Mouse (Mus musculus) hindbrain, embryonic 16.5 days (tissue): ENCODE results near the gene Fam160a1. TPM values are rescaled to one million over a fixed set of nuclear protein-coding genes. Genes with fewer than 3 reads are reported as not detected.

Source experiments
- ATAC-seq: fragments of 200-750 bp; cut with Nextera tagmentation; 2 replicates; pipeline ENCODE4 v1.8.0; 2017; ENCODE audit warnings: moderate TSS enrichment, moderate library complexity
- H3K27ac ChIP-seq: fragments of 300-500 bp; sonication (generic); 2 replicates; pipeline ENCODE4 v1.5.1; 2014; ENCODE audit warnings: low read depth, mild to moderate bottlenecking, control low read depth, low read length, moderate library complexity
- H3K27me3 ChIP-seq: fragments of 300-500 bp; sonication (generic); replicated peaks from 2 replicates; pipeline ENCODE4 v1.6.1; 2014; ENCODE audit warnings: low read length; ENCODE audit not compliant: control insufficient read depth, insufficient read depth
- H3K36me3 ChIP-seq: fragments of 300-500 bp; sonication (generic); 2 replicates; pipeline ENCODE4 v1.6.1; 2014; ENCODE audit warnings: mild to moderate bottlenecking, low read length, moderate library complexity, mixed read lengths; ENCODE audit not compliant: control insufficient read depth, insufficient read depth
- H3K4me1 ChIP-seq: fragments of 300-500 bp; sonication (generic); 2 replicates; pipeline ENCODE4 v1.6.1; 2014; ENCODE audit warnings: low read depth, low read length; ENCODE audit not compliant: control insufficient read depth, insufficient read depth
- H3K4me2 ChIP-seq: fragments of 300-500 bp; sonication (generic); 2 replicates; pipeline ENCODE4 v1.6.1; 2014; ENCODE audit warnings: mild to moderate bottlenecking, low read length, control low read depth, moderate library complexity
- H3K4me3 ChIP-seq: fragments of 300-500 bp; sonication (generic); 2 replicates; pipeline ENCODE4 v1.5.1; 2014; ENCODE audit warnings: mild to moderate bottlenecking, low read length, control low read depth, moderate library complexity
- H3K9ac ChIP-seq: fragments of 300-500 bp; sonication (generic); 2 replicates; pipeline ENCODE4 v1.6.1; 2014; ENCODE audit warnings: low read depth, mild to moderate bottlenecking, control low read depth, low read length, moderate library complexity
- H3K9me3 ChIP-seq: fragments of 300-500 bp; sonication (generic); 2 replicates; pipeline ENCODE4 v1.6.1; 2014; ENCODE audit warnings: mild to moderate bottlenecking, low read length, moderate library complexity; ENCODE audit not compliant: control insufficient read depth
- WGBS: fragments of 180-500 bp; shearing (Covaris S2); extraction: QIAGEN DNeasy Blood & Tissue Kit; methylation state at CpG from one replicate; pipeline ENCODE4 v1.1.7; 2014; 5-methylcytosine and 5-hydroxymethylcytosine counted together
- polyA plus RNA-seq: library from polyadenylated mRNA; unstranded; fragments of >200 nt; fragmentation: Nextera tagmentation; extraction: Ambion mirVana; gene quantifications from 2 replicates; pipeline ENCODE4 v1.2.1, GENCODE M21; 2015

Fam160a1 gene
- polyA plus RNA-seq, 1 experiment from 2014 or later = 0.63 TPM

GRCm38 (mm10) chr3:85812010-85812409 lies 5.1 kb downstream of the Fam160a1 start:
- 91% methylated on average over 5 of the region's 5 CpGs for WGBS
- Histone ChIP-seq H3K27ac (no peak overlapping the region), H3K27me3 (no peaks in the 10 kb centered on the region), H3K36me3 (no peaks in the 10 kb centered on the region), H3K4me2 (no peak overlapping the region), H3K4me1 (no peaks in the 10 kb centered on the region), H3K9ac (no peak overlapping the region), H3K9me3 (no peaks in the 10 kb centered on the region), H3K4me3 (no peak overlapping the region)
- ATAC-seq = no peak

- ATAC-seq = no peak
- H3K9me3 ChIP-seq = no peaks in the 10 kb centered on the region
- WGBS = 38% methylated on average over 1 of the region's 1 CpGs
Observed at GRCm38 (mm10) chr3:85793166-85793565, 23.9 kb downstream of the Fam160a1 start.

GRCm38 (mm10) chr3:85789748-85790147 lies 27.3 kb downstream of the Fam160a1 start:
- H3K27ac ChIP-seq = no peak overlapping the region
- 64% methylated on average over 4 of the region's 4 CpGs for WGBS
- H3K4me3 ChIP-seq = no peak overlapping the region
- no peak overlapping the region for H3K4me2 ChIP-seq
- no peaks in the 10 kb centered on the region; the same call in 1 of the 2 replicates for H3K4me1 ChIP-seq
- H3K36me3 ChIP-seq = no peaks in the 10 kb centered on the region
- H3K27me3 ChIP-seq = no peaks in the 10 kb centered on the region
- H3K9ac ChIP-seq = no peak overlapping the region
- H3K9me3 ChIP-seq = no peaks in the 10 kb centered on the region
- no peak for ATAC-seq

More at GRCm38 (mm10) chr3:85793166-85793565, 23.9 kb downstream of the Fam160a1 start:
- no peak overlapping the region for H3K27ac ChIP-seq
- H3K36me3 ChIP-seq = no peaks in the 10 kb centered on the region
- no peak overlapping the region for H3K4me3 ChIP-seq
- H3K9ac ChIP-seq = no peak overlapping the region
- no peaks in the 10 kb centered on the region for H3K4me1 ChIP-seq
- no peak overlapping the region for H3K4me2 ChIP-seq
- no peaks in the 10 kb centered on the region for H3K27me3 ChIP-seq

- Histone ChIP-seq H3K9me3 (no peaks in the 10 kb centered on the region), H3K27ac (no peak overlapping the region), H3K4me3 (no peak overlapping the region), H3K27me3 (no peaks in the 10 kb centered on the region), H3K4me2 (no peak overlapping the region), H3K36me3 (no peaks in the 10 kb centered on the region), H3K9ac (no peak overlapping the region), H3K4me1 (no peaks in the 10 kb centered on the region; the same call in 1 of the 2 replicates)
- 67% methylated on average over 8 of the region's 8 CpGs for WGBS
- no peak for ATAC-seq
Observed at GRCm38 (mm10) chr3:85786501-85786900, 30.6 kb downstream of the Fam160a1 start.

DNA sequence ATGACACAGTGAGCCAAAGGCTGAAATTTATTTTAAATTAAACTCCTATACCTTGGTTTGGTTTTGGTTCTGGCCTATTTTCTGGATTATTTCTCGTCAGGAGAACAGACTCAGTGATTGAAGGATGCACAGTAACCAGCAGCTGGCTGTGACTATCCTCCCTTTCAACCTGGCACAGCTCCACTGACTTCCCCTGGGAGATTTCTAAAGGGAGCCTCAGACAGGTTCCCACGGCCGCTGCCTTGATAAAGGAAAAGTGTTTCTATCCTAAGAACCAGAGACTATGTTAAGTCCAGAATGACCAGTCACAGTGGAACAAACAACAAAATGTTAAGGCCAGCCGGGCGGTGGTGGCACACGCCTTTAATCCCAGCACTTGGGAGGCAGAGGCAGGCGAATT lies 36.2 kb downstream of the Fam160a1 start:
- 68% methylated on average over 7 of the region's 7 CpGs for WGBS
- no peaks in the 10 kb centered on the region for H3K9me3 ChIP-seq
- H3K4me1 ChIP-seq = peaks cover 3% of the 10 kb centered on the region; the same call in 1 of the 2 replicates

GRCm38 (mm10) chr3:85780332-85780731 lies 36.8 kb downstream of the Fam160a1 start:
- H3K36me3 ChIP-seq = no peaks in the 10 kb centered on the region
- WGBS = 50% methylated on average over 2 of the region's 2 CpGs
- ATAC-seq = no peak

More for the DNA sequence above, 36.2 kb downstream of the Fam160a1 start:
- Histone ChIP-seq H3K36me3 (no peaks in the 10 kb centered on the region), H3K27ac (no peak overlapping the region), H3K27me3 (no peaks in the 10 kb centered on the region), H3K9ac (no peak overlapping the region), H3K4me3 (no peak overlapping the region), H3K4me2 (no peak overlapping the region)
- no peak for ATAC-seq

DNA sequence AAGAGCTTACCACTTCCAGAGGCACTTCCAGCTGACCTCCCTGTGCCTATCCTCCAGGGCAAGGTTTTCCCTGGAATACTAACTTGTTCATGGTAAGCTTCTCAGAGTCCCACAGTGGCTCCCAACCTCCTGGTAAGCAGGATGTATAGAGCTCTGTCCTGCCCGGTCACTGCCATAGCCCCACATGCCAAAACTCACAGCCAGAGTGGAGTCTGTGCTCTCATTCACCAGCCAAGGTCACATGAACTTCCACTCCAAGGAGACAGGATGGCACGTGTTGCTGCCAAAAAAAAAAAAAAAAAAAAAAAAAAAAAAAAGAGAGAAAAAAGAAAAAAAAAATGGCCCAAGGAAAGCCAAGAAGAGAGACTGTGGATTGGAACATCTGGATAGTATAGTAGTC lies 39.2 kb downstream of the Fam160a1 start:
- no peak overlapping the region for H3K4me3 ChIP-seq

More at GRCm38 (mm10) chr3:85780332-85780731, 36.8 kb downstream of the Fam160a1 start:
- Histone ChIP-seq H3K27ac (no peak overlapping the region), H3K27me3 (no peaks in the 10 kb centered on the region), H3K4me3 (no peak overlapping the region), H3K9me3 (no peaks in the 10 kb centered on the region), H3K4me1 (peaks cover 3% of the 10 kb centered on the region; the same call in 1 of the 2 replicates), H3K9ac (no peak overlapping the region), H3K4me2 (no peak overlapping the region)

DNA sequence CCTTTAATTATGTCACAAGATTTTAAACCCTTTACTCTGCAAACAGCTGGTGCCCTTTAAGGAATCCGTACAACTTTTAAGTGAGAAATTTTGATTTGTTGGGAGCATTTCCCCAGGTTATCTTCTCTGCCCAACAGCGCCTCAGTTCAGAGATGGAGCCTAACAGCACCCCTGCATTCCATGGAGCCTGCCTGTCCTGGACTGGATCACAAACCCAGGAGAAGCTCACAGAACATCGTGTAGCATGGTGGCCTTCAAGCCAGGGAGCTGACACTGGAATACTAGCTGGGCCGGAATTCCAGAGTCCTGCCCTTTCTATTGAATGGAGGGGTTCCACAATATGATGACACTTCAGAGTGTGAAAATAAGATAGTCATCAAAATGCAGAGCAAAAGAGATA lies 39.7 kb downstream of the Fam160a1 start:
- H3K4me2 ChIP-seq = no peak overlapping the region
- ATAC-seq = no peak
- H3K27ac ChIP-seq = no peak overlapping the region
- no peaks in the 10 kb centered on the region for H3K36me3 ChIP-seq
- no peak overlapping the region for H3K4me3 ChIP-seq
- no peaks in the 10 kb centered on the region for H3K27me3 ChIP-seq
- no peaks in the 10 kb centered on the region for H3K9me3 ChIP-seq
- 92% methylated on average over 4 of the region's 4 CpGs for WGBS
- H3K9ac ChIP-seq = no peak overlapping the region
- peaks cover 3% of the 10 kb centered on the region; the same call in 1 of the 2 replicates for H3K4me1 ChIP-seq

More for the DNA sequence above, 39.2 kb downstream of the Fam160a1 start:
- no peaks in the 10 kb centered on the region for H3K9me3 ChIP-seq
- H3K27ac ChIP-seq = no peak overlapping the region
- no peak for ATAC-seq
- H3K9ac ChIP-seq = no peak overlapping the region
- 64% methylated on average over 2 of the region's 2 CpGs for WGBS
- no peaks in the 10 kb centered on the region for H3K27me3 ChIP-seq
- no peak overlapping the region for H3K4me2 ChIP-seq
- peaks cover 3% of the 10 kb centered on the region; the same call in 1 of the 2 replicates for H3K4me1 ChIP-seq
- H3K36me3 ChIP-seq = no peaks in the 10 kb centered on the region

DNA sequence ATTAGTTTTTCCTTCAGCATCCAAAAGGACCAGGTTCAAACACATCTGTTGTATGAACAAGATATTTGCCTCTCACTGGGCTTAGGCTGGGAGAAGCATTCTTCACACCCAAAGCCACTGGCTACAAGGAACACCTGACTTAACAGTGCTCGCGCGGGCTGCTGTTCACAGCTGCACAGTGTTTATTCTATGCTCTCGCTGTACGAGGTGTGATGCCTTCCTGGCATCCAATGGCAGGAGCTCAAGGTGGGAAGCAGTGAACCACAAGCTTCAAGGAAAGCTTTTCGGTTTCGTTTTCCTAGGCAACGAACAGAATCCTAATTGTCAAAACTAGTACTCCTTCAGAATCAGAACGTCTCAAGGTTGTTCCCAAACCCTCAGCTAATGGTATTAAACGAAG lies 40.4 kb downstream of the Fam160a1 start:
- H3K9me3 ChIP-seq = no peaks in the 10 kb centered on the region
- no peak overlapping the region for H3K4me3 ChIP-seq
- no peak overlapping the region for H3K9ac ChIP-seq
- WGBS = 77% methylated on average over 10 of the region's 10 CpGs
- H3K4me2 ChIP-seq = no peak overlapping the region
- no peaks in the 10 kb centered on the region for H3K27me3 ChIP-seq
- H3K4me1 ChIP-seq = peaks cover 3% of the 10 kb centered on the region; the same call in 1 of the 2 replicates
- H3K36me3 ChIP-seq = no peaks in the 10 kb centered on the region
- ATAC-seq = no peak
- no peak overlapping the region for H3K27ac ChIP-seq
